Mouse (Mus musculus) left cerebral cortex, adult 11 months (tissue): ENCODE data around the gene Adck2.

Source experiments
- DNase-seq: peaks from one replicate; pipeline ENCODE4 v3.0.0; 2022; ENCODE audit warnings: low spot score

Gene Adck2

DNA sequence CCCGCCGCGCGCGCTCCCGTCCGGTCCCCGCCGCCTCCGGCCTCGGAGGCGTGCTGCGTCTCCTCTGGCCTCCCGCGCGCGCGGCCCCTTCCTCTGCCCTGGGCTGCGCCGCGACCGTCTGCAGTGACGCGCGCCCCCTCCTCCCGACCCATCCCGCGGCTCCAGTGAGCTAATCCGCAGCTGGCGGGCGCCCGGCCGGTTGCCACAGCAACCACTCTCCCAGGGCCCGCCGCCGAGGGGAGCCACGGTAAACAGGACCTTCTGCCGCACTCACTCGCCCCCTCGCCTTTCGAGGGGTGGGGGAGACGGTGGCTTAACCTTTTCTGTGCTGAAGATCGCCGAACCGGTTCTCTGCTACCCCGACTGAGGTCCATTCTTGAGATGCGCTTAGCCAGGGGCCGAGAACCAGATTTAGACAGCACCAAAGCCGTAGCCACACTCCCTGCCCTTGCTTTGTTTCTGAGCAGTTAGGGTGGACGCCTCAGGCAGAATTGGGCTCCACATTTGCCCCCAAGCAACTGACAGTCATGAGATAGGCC is 15.9 kb upstream of the Adck2 start, which contains the start of gene Dennd2a:
Dennd2a (minus strand) TSS at position 145 of the 539 bp plus-strand sequence.
- DNase-seq = peak; percentile 65

DNA sequence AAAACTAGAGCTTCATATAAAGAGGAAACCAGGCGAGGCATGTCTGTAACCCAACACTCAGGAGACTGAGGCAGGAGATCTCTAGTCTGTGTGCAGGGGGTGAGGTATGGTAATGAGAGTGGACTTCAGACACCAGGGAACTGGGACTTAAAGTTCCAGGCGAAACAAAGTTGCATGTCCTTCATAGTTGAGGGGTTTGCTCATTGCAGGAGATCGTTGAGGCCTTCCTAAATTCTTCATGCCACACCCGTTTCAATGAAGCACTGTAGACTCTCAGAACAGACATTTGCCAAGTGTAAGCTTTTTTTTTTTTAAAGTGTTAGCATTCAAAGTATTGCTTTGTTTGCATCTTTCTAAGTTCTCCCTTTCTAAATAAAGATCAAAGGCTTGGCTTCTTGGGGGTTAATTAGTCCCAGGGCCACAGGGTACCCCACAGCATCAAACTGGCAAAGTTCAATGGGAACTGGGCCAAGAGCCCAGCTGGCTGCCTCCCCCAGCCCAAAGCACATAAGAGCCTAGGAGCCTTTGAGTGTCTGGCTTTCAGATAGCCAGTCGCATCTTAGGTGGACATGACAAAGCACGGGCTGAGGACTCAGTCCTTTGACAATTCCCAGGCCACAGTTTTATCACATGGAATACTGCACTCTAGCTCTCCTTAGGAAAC is 14.3 kb upstream of the Adck2 start:
- no peak for DNase-seq

DNA sequence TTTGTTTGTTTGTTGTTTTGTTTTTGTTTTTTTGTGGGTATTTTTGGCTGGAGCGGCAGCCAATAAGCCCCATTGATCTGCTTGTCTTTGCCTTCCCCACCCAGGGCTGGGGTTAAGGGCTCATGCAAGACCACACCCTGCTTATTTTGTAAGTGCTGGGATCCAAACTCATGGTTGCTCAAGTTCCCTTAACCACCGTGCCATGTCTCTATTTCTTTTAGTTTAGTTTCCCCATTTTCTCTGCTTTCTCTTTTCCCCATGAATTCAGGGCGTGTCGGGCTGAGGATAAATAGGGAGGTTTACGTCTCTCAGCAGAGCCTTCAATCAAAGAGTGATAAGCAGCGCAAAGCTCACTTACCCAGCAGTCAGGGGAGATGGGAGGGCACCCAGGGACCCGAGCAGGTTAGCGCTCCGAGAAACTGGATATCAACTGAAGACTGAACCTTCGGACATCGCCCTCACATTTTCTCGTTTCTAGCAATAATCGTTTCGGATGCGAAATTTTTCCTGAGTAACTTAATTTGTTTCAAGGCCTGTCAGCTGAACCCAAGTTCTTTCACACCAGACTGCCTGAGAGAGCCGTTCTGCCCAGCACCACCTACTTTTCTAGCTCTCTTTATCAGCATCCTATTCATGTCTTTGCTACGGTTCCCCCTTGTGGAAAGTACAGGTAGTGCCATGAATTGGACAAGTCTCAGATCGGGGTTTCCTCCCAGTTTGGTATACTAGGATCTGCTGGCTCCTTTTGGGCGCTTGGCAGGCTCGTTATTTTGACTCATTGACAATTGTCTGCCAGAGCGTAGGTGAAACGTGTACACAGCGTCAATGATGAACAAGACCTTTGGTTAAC is 11.3 kb upstream of the Adck2 start:
- DNase-seq = peak; percentile 89

DNA sequence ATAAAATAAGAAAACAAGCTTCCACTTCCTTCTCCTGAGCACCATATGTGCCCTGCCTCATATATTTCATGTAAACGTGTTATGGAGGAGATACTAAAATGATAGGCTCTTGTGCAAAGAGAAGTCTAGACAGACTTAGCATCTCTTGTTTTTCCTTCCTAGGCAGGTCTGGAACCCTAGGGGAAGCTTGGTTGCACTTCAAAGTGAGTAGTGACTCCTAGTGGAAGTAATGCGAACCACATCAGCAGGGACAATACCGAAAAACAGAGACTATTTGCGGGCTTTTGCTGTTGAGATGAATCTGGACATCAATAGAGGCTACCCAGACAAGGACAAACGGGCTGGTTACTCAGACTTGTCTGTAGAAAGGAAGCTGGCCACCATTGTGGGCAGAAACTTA is 6.1 kb upstream of the Adck2 start:
- no peak for DNase-seq

DNA sequence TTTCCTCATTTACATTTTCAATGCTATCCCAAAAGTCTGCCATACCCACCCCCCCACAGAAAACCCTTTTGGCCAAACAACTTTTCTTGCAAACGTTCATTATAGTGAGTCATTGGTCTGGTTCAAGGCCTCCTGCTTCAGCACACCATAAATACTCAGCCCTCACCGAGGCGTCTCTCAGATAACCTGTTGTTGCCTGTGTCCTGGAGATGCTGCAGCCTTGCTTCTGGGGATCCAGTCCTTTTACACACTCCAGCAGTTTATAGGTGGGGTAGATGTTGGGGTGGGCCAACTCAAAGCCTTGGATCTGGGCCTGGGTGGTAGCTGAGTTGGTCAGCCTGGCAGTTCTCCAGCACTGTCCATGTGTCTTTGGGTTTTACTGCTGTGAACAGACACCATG is 3.2 kb upstream of the Adck2 start:
- no peak for DNase-seq

DNA sequence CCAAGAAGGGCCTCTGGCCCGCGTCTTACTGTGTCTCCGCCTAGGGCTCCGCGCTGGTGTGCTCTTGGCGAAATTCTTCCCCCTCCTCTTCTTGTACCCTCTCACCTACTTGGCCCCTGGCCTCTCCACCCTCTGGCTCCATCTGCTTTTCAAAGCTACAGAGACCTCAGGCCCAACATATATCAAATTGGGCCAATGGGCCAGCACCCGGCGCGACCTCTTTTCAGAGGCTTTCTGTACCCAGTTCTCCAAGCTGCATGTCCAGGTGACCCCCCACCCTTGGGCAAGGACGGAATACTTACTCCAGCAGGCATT is 839 bp downstream of the Adck2 start:
- no peak for DNase-seq

DNA sequence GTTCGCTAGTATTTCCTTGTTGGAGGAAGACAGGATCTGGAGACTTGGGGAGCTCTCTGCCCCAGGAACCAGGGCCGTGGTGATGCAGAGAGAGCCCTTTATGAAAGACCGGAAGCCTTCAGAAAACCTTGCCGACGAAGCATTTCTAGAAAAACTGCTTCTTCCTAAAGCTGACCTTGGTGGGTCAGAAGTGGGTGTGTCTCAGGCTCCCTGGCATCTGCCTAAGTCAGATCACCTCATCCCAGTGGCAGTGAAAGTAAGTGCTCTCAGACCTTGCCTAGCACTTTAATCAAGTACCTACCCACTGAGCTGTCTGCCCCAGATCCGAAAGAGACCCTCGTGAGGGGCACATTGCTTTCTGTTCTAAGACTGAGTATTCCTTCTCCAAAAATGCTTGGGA is 1.3 kb downstream of the Adck2 start:
- no peak for DNase-seq

DNA sequence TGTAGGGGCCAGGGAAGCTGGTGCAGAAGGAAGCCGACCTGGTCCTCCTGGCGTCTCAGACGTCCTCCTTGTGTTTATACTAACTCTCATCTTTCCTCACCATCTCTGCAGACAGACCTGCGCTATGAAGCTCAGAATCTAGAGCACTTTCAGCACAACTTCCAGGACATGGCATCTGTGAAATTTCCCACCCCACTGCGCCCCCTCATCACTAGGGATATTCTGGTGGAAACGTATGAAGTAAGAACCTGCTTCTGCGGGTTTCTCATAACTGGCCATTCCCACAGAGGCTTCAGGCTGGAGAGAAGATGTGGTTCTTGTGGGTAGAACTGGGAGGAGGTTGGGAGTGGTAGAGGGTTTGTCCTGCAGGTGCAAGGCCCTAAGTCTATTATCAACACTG is 5.9 kb downstream of the Adck2 start:
- DNase-seq = no peak

DNA sequence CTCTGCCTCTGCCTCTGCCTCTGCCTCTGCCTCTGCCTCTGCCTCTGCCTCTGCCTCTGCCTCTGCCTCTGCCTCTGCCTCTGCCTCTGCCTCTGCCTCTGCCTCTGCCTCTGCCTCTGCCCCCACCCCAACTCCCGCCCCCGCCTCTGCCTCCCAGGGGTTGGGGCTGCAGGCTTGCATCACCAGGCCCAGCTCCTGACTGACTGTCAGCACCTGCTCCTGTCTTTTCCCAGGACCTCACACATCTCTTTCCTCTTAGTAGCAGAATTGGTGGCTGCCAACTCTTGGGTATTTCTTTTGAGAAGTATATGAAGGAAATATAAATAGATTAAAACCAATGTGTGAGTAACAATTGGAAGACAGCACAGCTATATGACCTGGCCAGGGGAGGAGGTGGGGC is 6.9 kb downstream of the Adck2 start:
- DNase-seq = no peak

DNA sequence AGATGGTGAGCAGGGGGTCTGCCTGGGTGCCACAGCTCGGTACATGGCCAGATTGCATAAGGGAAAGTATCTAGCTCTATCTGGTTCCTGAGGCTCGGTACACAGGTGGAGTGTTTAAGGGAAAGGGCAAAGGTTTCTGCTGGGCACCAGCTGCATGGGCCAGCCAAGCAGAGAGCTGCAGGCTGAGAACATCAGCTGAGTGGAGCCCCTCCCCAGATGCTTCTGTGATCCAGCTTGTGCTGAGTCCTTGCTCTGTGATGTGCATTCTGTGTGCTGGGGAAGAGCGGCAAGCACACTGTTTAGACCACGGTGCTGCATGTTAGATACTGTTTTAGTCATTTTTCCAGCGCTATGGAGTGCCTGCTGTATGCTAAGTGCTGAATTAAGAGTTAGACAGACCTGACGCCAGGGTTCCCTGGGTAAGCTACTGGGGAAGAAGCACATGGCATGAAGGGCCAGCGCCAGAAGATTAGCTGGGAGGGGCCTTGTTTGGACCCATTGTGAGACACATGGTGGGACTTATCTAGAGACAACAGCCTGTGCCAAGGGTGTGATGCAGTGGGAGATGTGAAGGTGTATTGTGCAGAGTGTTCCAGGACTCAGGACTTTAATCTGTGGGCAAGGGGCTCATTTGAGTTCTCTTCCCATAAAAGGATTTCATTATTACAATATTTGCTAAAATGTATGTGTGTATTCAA is 7.6 kb downstream of the Adck2 start:
- DNase-seq = no peak

DNA sequence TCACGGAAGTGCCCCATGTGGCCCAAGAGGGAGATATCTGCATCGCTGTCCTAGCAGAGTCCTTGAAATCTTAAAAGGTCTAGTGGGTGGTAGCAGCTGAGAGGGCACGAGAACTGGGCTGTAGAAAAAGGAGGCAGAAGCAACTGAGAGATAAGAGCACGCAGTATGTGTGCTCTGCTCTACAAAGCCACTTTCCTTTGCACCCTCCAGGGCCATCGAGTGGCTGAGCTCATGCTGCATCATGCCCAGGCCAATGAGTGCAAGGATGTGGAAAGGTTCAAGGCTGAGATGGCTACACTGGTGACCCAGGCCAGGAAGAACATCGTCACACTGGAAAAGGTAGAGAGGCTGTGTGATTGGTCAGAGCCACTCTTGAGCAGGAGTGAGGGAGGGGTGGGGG is 11.8 kb downstream of the Adck2 start, which contains the start of gene Gm42420:
Gm42420 (plus strand) TSS at position 237 of the 400 bp plus-strand sequence.
- no peak for DNase-seq

DNA sequence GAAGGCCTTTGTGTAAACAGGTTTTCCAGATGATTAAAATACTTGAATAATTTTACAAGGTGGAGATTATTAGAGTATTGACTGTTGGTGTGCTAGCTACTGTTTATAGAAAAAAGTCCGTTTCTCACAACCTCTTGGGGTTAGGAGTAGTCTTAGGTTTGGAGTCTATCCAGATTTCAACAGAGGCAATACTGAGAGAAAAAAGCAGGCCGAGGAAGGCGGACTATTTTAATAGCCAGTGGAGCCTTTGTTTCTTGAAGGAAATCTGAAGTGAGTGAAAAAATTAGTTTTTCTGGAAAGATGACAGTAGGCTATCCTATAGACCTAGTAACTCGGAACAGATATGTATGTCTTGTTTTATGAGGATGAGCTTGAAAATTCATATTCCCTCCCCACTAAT is 17.8 kb downstream of the Adck2 start:
- no peak for DNase-seq

DNA sequence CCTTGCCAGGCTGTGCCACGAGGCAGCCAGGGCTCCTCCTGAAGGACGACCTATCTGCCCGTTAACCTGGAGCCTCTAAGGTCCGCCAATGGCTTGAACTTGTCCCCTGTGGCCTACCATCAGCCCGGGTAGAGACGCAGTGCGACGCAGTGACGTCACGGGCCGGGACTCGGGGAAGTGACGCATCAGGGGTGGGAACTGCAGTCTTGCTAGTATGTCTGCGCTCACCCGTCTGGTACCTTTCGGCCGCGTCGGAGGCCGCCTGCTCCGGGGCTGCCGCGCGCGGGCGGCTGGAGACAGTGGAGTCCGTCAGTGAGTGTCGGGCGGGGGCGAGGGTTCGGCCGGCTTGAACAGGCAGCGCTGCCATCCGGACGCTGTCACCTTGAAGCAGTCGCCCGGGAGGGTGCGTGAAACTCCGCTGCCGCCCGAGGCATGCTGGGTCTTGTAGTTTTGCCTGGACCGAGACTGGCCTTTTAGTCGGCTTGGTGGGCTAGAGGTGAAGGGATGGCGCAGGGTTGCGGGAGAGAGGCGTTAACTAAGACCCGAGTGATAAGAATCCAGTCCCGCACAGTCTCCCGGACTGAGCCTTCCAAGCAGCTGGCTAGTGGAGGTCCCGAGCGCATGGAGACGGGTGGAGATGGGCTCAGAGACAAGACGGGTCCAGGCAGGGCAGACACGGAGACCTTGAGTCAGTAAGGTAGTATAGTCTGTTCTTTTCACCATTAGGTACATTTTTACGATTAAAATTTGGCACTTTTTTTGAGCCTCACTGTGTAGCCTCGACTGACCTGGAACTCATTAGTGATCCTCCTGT is 18.9 kb downstream of the Adck2 start, which contains the start of gene Ndufb2:
Ndufb2 (plus strand) TSS at position 174 of the 814 bp plus-strand sequence.
- peak; percentile 94 for DNase-seq

DNA sequence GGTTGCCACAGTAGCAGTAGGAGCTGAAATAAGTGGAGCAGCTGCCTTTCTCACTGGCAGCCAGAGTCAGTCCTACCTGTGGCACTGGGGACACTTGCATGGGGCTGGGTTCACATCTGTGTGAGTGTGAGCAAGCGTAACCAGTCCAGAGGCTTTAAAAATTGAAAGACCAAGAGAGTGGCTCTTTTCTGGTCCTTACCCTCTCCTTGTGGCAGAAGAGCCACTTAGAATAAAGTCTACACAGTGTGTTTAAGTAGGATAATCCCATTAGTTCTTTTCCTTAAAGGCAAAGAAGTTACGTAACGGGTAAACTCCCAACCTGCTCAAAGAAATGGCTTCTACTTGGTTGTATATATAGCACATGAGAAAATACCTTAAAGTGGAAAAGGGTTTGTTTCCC is 27.2 kb downstream of the Adck2 start:
- no peak for DNase-seq

DNA sequence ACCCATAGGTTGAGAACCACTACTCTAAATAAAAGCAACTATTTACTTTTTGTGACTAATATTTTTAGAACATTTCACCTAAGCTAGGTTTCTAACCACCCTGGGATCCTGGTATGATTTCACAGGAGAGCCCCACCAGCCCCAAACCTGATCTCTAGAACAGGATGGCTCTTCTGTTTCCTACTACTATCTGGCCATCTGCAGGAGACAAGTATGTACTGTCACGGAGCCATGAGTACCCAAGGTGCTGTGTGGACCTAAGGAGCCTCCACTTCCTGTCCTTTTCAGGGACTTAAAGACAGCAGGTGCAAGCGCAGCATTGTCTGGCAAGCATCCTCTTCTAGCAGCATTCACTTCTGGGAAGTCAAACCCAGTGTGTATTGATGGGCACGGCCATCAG is 28.2 kb downstream of the Adck2 start:
- DNase-seq = no peak

DNA sequence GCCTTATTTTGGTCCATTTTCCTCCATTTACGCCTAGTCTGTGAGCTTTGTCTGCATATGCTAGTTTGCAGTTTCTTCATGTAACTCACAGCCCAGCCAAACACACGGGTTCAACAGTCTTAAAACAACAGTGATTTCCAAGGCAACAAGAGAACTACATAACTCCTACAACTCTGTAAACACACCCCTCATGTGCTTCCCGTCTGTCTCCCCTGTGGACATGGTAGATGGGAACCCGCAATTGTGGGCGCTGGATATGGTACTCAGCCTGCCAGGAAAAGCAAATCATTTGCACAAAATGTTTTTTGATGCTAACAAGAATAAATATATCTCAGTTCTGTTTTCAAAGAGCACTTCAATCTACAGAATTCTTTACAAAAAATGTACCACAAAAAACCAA is 30.9 kb downstream of the Adck2 start:
- DNase-seq = no peak

DNA sequence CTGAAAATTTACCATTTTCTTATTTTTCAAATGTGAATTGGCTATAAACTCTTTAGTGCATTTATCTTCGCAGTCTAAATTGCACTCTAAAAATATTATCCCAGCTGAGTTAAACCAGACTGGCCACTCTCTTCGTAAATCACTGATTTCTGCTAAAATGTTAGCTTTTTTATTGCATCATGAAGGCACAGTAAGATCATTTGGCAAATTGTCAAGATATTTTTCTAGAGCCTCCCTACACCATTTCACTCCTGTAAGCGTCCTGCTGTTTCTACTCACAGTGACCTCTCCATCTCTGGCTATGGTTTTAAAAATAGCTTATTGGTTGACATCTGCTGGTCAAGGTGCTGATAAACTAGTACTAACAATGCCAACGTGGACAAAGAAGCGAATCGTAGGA is 32.4 kb downstream of the Adck2 start:
- no peak for DNase-seq

DNA sequence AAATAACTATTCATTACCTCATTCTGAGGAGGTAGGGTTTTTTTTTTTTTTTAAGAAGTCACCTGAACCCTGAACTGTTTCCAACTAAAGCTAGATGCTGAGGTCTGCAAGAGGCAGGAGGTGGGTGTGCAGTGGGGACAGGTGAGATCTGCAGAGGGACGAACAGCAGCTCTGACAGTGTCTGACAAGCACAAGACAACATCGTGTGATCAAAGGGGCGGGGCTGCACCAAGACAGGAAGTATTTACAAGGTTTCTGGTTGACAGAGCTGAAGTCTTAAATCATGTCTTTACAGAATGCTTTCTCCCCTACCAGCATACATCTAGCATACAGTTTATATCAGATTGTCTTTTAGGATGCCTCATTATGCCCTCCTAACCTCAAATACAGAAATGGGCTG is 33.2 kb downstream of the Adck2 start:
- no peak for DNase-seq

DNA sequence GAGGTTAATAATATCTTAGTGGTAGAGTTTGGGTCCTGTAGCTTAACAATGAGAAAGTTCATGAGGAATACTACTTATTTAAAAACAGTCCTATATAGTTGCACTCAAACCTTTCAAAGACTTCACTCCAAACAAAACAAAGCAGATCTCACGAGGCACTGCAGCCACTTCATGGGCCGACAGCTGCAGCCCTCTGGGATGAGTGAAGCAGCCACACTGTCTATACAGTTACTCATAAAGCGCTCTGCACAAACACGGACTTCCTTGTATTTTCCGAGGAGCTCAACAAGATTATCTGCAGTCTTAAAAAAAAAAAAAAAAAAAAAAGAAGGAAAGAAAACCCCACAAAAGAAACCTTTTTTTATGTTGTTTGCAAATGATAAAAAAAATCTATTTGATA is 33.7 kb downstream of the Adck2 start:
- DNase-seq = no peak

DNA sequence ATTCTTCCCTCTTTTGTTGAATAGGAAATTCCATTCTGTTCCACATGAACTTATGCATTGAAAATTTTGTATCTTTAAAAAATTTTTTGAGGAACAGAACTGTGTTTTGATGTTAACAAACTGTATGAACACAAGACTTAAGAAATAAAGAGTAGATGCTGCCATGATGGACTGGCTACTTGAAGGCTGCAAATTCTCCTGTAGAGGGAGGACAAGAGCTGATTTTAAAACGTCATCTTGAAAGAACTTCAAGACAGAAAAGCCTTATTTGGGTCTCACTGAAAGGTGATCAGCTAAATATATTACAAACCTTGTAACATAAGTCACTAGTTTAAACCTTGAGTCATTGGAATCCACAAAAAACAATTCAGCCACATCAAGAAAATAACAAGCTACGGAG is 36.5 kb downstream of the Adck2 start:
- no peak for DNase-seq

DNA sequence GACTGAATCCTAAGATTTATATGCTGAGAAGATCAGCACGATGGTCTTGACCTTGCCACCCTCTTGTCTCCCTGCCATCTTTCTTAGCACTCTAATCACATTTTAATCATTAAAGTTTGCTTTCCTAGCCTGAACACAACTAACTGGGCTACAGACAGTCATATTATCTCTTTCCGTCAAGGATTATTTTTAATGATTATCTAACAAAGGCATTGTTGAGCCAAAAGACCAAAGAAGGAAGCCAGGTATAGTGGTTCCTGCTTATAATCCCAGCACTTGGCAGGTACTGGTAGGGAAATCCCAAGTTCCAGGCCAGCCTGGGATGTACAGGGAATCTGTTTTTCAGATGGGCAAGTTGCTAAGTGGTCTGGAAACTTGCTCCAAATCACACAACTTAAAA is 37.6 kb downstream of the Adck2 start:
- no peak for DNase-seq
